Mouse (Mus musculus) urinary bladder, postnatal 4 days (tissue): Measurements from ENCODE around the gene Atp8a2.

Experiments
- DNase-seq, 2 experiments: peaks; one replicate each; pipeline ENCODE4 v3.0.0; 2021 to 2022; ENCODE audit warnings: low spot score in 2 of 2

The Atp8a2 gene

GRCm38 (mm10) chr14:59607021-59607420, 590.0 kb downstream of the Atp8a2 start:
- no peak for DNase-seq

- DNase-seq = peak in 1 of 2 experiments; percentile 80
These were observed 591.2 kb downstream of the Atp8a2 start for GRCm38 (mm10) chr14:59605671-59606353.

- no peak for DNase-seq
These were observed 592.9 kb downstream of the Atp8a2 start for GRCm38 (mm10) chr14:59604002-59604645.

- no peak for DNase-seq
These were observed 598.7 kb downstream of the Atp8a2 start for GRCm38 (mm10) chr14:59598260-59598627.

- peak; percentile 91 to 97 for DNase-seq
These were observed 599.4 kb downstream of the Atp8a2 start, which contains the start of gene Cdadc1 for GRCm38 (mm10) chr14:59597398-59598259. Gene Cdadc1 (minus strand): TSS chr14:59597959.

- DNase-seq = no peak
These were observed 602.0 kb downstream of the Atp8a2 start for GRCm38 (mm10) chr14:59594988-59595387.

- no peak for DNase-seq
These were observed 604.4 kb downstream of the Atp8a2 start for GRCm38 (mm10) chr14:59592593-59592992.

- no peak for DNase-seq
These were observed 605.1 kb downstream of the Atp8a2 start for GRCm38 (mm10) chr14:59591901-59592300.

- DNase-seq = no peak
These were observed 606.4 kb downstream of the Atp8a2 start for GRCm38 (mm10) chr14:59590614-59591013.
